Mouse (Mus musculus) heart, adult 8-10 months (tissue): Measurements from ENCODE around the gene Fzd4. TPM values are rescaled to one million over a fixed set of nuclear protein-coding genes. Genes with fewer than 3 reads are reported as not detected.

Experiments used
- total RNA-seq, 4 experiments: library from RNA; stranded (reverse); gene quantifications; 2 replicates each; pipeline ENCODE4 v1.2.4; 2022

The Fzd4 gene
- total RNA-seq, 4 experiments from 2014 or later = 23.6 to 31.0 (median 28.6) TPM

Other genes with a start within 250 kb of the Fzd4 start
- 10 to 100 TPM; 30.3 to 39.6 (median 36.3) TPM for gene Tmem135, start 133 bp upstream of the Fzd4 start, total RNA-seq
- gene Prss23, start 122.8 kb downstream of the Fzd4 start, total RNA-seq = 10 to 100 TPM; 12.3 to 19.3 (median 17.8) TPM
- 100 to 1,000 TPM; 141 to 151 (median 146) TPM for gene Me3, start 228.0 kb downstream of the Fzd4 start, total RNA-seq